Mouse (Mus musculus) lung, postnatal 0 days (tissue): ENCODE data around the gene Sestd1.

ENCODE experiments used
- CTCF ChIP-seq: IDR thresholded peaks from 2 replicates; pipeline ENCODE4 v1.5.1; 2016; ENCODE audit warnings: antibody characterized with exemption, mild to moderate bottlenecking
- EP300 ChIP-seq: IDR thresholded peaks from 2 replicates; pipeline ENCODE4 v1.6.1; 2016; ENCODE audit warnings: antibody characterized with exemption, mild to moderate bottlenecking, control low read depth

DNA sequence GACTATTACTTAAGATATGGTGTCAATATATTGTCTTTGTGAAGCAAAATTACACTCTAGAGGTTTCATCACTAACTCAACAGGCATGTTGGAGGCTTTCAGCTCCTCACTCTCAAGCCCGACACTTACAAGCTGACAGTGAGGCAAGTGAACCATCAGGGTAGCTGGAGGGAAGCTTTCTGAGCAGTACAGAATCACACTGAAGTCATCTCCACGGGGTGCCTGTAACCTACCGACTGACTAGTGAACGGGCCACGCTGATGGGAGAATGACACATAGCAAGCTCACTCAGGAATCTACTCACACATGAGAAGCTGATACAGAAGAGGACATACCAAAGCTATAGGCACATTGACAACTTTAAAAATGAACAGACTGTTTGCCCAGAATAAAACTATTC, 67.5 kb downstream of the Sestd1 start:
- TF ChIP-seq EP300 (no peak), CTCF (no peak)
